Mouse (Mus musculus) left cerebral cortex, postnatal 14 days (tissue): Measurements from ENCODE around the gene Camk2d. TPM values are rescaled to one million over a fixed set of nuclear protein-coding genes. Genes with fewer than 3 reads are reported as not detected.

Experiments
- DNase-seq, 2 experiments: peaks; one replicate each; pipeline ENCODE4 v3.0.0; 2021 to 2022; ENCODE audit warnings: low spot score in 2 of 2, mixed read lengths in 1 of 2
- intact Hi-C: fragments of 180-260 bp; cut with DNase I; formaldehyde crosslinking; loops from one replicate; pipeline ENCODE4 v1.15.1; 2025
- long read RNA-seq, 2 experiments: library from polyadenylated mRNA; stranded (forward); transcript quantifications; one replicate each; pipeline ENCODE4 v2.0.0; 2021
- total RNA-seq, 2 experiments: library from RNA; stranded (reverse); gene quantifications; 2 replicates each; pipeline ENCODE4 v1.2.3; 2021

The Camk2d gene
- total RNA-seq = 100 to 1,000 TPM; 150 to 176 TPM
- long read RNA-seq, experiment 1, full-length matches to known transcripts = 71 of 121 reads
- long read RNA-seq, experiment 1, partial matches to known transcripts = 16 of 121 reads
- long read RNA-seq, experiment 1, other reads (novel, unspliced or antisense) = 34 of 121 reads
- long read RNA-seq, experiment 2, full-length matches to known transcripts = 78 of 135 reads
- long read RNA-seq, experiment 2, partial matches to known transcripts = 21 of 135 reads
- long read RNA-seq, experiment 2, other reads (novel, unspliced or antisense) = 36 of 135 reads

DNA sequence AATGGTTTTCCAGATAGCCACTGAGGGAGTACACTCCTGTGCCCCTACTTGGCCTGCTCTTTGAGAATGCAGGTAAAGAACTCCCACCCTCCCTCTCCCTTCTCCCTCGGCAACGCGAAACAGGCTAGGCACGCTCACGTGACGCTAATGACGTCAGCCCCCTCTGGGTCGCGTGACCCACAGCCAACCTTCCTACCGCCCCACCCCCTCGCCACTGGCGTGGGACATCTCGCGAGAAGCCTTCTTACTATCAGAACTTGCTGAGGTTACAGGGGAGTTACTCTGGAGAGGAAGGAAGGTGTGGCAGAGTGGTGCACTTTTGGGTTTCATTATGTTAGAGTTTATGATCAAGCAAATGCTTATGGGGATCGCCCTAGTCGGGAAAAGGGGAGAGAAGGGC, at the start of gene Camk2d:
TSS of gene Camk2d (plus strand) at position 217 of the 400 bp plus-strand sequence.
- peak; percentile 96 to 98 for DNase-seq
- intact Hi-C loops = loop anchor here (2.0 to 5.0 kb wide), 2 partner anchors 175 to 306 kb away; no protein-coding TSS in a partner anchor

DNA sequence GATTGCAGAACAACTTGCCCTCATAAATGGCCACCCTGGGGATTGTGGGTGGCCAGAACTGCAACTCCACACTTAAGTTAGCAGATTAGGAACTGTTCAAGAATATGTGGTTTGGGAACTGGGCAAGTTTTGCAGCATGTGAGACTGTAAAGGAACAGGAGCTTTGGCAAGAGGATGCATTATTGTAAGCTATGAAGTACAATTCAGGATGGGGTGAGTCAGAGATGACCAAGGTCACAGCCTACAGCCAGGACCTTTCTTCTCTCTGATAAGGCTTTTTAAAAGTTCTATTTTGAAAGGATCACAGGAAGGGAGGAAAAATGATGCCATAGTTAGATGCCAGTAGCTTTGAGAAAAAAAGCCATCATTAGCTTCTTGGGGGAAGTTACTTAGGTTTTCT, 48.2 kb upstream of the Camk2d start:
- intact Hi-C loops = no loop called here

DNA sequence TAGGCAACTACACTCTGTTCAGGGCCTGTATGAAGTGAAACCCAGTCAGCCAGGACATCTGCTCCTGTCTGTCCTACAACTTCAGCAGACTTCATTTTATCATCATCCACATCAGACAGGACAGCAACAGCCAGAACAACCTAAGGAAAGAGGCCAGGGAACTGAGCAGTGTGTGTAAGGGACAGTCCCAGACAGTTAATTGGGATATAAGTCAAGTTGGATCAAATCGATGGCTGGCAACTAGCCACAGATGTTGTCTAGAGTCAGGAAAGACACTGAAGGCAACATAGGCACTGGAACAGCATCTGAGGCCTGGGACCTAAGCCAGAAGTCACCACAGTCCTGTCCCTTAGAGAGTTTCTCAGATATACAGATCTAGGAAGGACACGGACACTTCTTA, 32.5 kb upstream of the Camk2d start:
- intact Hi-C loops = no loop called here
- no peak for DNase-seq

More for the DNA sequence above, 48.2 kb upstream of the Camk2d start:
- no peak for DNase-seq

DNA sequence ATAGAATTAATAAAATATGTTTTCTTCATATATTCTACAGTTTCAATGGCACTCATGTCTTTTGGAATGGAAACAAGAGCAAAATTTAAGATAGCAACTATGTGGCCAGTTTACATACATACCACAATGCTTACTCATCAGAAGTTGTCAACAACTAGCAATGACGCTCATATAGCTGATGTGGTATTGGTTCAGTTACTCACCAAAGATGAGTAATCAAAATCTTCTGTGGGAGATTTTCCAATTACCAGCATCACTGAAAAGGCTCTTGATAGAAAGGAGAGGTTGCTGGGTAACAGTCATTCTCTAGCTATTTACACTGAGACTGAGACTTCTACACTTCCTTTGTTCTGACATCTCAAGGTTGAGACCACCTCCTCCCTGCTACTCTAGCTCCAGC, 25.5 kb upstream of the Camk2d start:
- DNase-seq = no peak
- intact Hi-C loops = no loop called here

DNA sequence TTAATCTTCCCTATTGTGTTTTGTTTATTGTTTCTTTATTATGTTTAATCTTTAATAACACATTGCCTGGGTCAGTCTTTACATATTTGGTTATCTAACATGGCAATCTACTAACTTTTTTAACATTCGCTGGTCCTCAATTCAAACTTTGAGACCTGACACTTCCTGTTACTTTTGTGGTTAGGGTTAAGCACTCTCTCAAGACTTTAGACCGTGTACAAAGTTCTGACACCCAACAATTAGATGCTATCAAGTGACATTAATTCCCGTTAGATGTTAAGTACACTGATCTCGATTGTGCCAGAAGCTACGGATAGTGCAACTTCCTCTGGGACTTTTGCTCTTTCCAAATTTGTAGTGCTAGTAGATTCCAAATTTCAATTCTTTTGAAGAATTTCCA, 23.2 kb upstream of the Camk2d start:
- intact Hi-C loops = no loop called here
- DNase-seq = no peak

DNA sequence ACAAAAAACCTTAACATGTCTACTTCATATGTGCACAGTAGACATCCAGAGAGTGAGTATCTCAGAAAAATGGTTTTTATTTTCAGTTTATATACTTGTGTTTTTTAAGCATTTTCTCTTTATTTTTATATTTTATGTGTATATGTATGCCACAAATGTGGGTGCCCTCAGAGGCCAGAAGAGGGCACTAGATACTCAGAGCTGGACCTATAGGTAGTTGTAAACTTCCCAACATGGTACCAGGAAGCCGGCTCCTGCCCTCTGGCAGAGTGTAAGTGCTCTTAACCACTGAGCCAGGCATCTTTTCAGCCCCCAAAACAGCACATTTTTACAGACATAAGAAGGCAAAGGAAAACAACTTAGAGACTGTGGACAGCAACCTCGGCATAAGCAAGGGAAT, 20.2 kb upstream of the Camk2d start:
- intact Hi-C loops = no loop called here
- no peak for DNase-seq

DNA sequence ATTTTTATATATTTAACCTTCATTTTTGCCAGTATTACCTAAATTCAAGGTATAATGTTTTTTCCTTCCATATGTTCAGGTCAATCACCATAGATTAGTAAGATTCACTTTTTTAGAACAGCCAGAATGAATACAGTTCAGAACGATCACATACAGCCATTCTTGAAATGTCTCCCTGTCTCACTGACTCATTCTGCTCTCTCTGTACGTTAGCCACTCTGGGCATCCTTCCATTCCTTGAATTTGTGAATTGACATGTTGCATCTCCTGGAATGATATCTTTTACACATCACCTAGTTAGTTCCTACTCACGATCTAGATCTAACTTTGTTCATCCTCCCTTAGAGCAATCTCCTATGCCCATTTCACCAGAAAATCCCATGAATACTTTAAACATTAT, 10.0 kb upstream of the Camk2d start:
- DNase-seq = no peak
- intact Hi-C loops = no loop called here

DNA sequence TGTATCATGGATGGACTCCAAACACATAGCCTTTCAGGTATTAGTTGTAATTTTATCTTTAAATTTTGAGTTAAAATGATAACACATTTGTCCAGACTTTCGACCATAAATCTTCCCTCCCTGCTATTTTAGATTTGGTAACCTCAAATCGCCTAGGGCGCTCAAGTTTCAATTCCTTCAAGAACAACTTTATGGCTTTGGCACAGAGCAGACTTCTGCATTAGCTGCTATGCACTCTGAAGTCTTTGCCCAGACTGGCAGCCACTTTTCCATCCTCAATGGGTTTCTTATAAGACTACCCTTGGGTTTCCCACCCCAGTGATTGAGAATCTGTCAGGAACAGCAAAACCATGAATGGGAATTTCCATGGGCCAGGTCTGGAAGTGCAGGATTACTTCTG, 8.6 kb upstream of the Camk2d start:
- DNase-seq = no peak
- intact Hi-C loops = no loop called here

DNA sequence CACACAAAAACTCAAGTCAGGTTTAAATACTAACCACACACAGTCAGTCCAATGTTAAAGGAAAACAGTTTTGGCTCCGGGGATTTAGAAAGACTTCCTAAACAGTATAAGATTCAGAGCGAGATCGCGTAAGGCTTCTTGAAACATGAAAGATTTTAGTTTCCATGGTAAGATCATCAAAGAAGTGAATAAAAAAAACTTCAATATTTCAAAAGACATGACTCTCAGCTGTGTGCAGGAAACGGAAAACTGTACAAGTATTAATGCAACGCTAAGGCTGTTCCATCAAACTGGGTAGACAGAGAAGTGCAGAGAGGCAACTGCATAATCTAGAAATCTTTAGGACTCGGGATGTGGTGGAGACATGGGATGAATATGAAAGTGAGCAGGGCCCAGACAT, 6.5 kb upstream of the Camk2d start:
- no peak for DNase-seq
- intact Hi-C loops = no loop called here

DNA sequence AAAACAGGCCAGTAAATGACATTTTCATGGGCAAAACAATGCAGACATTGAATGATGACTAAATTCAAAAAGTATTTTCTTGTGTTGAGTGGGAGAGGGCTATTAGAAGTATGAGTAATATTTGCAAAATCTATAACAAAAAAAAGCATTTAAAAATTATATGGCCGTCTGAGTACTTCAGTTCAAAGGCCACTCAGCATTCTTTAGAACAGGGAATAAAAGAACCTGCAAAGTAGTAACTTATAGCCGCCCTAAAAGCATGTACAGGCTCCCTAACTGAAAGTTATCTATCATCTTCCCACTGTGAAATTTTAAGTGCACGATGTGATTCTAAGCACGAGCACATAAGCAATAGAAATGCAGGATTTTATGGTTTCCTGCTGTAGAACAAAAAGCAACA, 646 bp upstream of the Camk2d start:
- no peak for DNase-seq
- intact Hi-C loops = loop anchor here (5.0 kb wide), 1 partner anchor 307 kb away; no protein-coding TSS in a partner anchor

DNA sequence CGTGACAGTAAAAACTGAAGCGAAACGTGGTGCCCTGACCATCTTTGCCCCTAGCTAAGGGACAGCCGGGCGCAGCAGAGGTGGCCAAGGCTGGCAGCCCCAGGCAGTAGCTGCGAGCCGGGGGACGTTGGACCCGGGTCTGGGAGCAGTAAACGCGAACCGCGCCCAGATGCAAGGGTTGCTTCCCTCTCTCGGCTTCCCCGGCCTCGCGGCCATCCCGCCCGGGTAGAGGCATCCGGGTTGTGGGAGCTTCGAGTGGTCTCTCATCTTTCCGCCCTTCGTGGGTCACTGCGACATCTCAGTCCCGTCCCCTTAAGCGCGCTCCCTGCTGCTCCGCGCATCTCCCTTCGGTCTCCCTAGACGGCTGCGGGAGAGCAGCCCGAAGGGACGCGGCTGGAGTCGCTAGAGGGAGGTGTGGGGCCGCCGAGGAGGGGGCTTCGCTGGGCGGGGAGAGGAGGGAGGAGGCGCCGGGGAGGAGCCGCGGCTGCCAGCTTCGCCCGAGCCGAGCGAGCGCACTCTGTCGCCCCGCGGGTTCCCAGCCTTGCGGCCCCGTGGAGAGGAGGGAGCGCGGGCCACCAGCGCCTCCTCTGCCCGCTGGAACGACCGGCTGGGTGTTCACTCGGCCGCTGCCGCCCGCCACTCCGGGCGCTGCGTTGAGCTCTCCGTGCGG, 524 bp downstream of the Camk2d start:
- intact Hi-C loops = loop anchor here (2.0 to 5.0 kb wide), 2 partner anchors 174 to 306 kb away; no protein-coding TSS in a partner anchor
- peak; percentile 68 to 86 for DNase-seq

DNA sequence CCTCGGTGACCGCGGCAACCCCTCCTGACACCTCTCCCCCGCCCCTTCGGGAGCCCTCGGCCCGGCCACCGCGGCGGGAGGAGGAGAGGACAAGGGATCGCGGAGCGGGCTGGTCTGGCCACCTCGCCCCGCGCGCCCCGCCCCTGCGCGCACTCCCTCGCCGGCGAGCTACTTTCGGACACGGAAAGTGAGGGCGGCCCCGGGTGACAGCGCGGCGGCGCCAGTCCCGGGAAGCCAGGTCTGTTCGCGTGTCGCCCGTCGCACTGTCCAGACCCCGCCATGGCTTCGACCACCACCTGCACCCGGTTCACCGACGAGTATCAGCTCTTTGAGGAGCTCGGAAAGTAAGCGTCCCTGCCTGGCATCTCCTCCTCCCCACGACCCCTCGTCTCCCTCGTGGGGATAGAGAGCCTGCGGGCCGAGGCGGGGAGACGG, 1.1 kb downstream of the Camk2d start:
- intact Hi-C loops = loop anchor here (2.0 to 5.0 kb wide), 2 partner anchors 174 to 305 kb away; no protein-coding TSS in a partner anchor
- peak; percentile 55 to 65 for DNase-seq

DNA sequence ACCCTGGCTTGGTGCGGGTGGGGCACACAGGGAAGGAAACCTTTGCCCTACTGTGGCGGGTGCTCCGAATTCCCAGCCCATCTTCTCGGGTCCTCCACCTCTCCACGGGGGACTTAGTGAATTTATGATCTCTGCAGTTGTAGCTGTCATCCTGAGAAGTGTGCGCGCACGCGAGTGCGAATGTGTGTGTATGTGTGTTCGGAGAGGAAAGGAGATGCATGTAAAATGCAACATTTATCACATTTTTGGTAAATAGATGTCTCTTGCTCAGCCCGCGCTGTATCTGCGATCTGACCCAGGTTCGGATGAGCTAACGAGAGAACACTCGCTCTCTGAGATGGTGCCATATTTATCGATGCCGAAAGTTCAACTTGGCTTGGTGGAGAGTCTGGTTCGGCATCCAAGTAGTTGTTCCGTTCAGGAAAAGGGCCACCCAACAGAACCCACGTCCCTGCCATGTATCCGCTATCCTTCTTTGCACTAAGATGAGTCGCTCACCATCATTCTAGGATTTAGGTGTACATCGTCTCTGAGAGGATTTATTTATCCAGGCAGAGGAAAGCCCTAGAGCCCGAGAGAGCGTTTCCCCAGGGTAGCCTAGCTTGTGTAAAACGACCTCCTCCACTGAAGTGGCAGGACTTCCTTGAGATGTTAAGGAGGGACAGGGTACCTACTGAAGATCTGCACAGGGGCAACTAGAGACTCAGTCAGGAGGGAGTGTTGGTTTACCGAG, 1.7 kb downstream of the Camk2d start:
- intact Hi-C loops = loop anchor here (2.0 to 5.0 kb wide), 2 partner anchors 173 to 305 kb away; no protein-coding TSS in a partner anchor

DNA sequence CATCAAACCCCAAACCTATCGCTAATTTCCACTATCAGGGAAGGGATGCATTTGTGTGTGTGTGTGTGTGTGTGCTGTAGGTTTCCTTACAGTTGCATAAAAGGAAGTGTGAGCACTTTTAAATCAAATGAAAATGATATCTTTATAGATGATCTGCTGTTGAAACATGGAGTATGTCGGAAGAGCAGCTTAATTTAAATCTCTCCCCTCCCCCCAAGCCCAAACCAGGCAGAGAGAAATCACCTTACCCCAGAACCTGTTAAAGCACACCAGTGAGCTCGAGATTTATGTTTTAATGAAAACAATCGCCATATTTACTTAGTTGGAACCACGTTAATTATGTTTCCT, 2.2 kb downstream of the Camk2d start:
- no peak for DNase-seq
- intact Hi-C loops = loop anchor here (5.0 kb wide), 1 partner anchor 304 kb away; no protein-coding TSS in a partner anchor

More for the DNA sequence above, 1.7 kb downstream of the Camk2d start:
- DNase-seq = peak in 1 of 2 experiments; percentile 27

DNA sequence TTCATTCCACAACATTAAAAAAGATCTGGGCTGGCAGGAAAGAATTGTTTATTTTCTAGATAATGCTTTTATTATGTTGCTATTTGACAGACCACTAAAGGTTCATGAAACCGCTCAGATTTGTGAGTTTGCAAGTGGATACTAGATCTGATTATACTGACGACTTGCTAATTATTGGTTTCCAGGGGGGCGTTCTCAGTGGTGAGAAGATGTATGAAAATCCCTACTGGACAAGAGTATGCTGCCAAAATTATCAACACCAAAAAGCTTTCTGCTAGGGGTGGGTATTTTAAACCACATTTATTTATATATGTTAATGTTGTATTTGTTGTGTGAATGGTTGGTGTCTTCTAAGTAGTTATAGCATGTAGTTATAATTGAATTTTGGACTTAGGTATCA, 2.8 kb downstream of the Camk2d start:
- DNase-seq = no peak
- intact Hi-C loops = loop anchor here (5.0 kb wide), 1 partner anchor 303 kb away; no protein-coding TSS in a partner anchor

DNA sequence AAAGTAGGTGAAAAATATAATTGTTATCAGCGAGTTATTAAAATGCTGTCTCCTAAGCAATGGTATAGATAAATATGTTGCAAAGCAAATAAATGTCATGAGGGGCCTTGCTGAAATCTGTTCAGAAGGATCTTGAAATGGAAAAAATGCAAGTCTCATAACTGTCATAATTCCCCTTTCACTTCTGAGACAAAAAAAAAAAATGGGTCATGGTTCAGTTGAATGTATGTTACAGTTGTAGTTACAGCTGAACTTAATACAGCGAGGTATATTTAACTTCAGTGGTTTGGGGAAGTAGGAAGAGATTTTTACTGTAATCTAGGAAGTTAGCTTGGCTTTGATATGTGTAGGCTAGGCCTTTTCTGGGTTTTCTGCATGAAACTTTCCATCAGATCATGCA, 3.2 kb downstream of the Camk2d start:
- DNase-seq = no peak
- intact Hi-C loops = loop anchor here (5.0 kb wide), 1 partner anchor 303 kb away; no protein-coding TSS in a partner anchor

DNA sequence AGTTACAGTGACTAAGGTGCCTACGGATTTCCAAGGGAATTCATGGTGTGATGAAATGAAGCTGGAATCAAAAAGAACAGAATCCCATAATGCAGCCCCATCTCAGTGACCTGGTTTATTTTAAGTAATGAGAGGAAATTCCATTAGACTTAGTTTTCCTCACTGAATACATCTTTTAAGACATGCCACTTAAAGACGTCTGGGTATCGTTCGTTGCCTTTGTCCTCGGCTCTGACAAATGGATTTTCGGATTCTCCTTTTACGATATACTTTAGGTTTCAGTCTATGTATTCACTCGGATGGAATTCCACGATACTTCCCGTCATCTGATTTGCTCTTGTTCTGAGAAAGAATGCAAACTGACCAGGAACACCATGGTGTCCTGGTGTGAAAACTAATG, 3.8 kb downstream of the Camk2d start:
- intact Hi-C loops = loop anchor here (5.0 kb wide), 1 partner anchor 302 kb away; no protein-coding TSS in a partner anchor

DNA sequence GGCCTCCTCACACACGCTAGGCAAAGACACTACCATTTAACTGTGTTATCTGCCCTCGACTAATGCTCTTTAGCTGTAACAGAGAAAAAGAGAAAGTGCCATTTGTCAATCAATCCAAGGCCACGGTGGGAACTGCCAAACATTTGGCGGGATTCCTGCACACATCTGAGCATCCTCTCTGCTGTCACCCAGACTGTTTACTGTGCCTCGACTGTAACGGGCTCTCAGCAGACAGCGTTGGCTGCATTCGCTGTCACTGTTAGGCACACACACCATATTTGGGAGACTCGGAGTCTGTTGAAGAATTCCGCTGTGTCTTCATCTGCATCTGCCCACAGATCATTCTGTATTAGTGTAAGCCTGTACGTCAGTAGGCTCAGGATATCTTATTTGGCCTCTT, 6.7 kb downstream of the Camk2d start:
- no peak for DNase-seq
- intact Hi-C loops = no loop called here

More for the DNA sequence above, 3.8 kb downstream of the Camk2d start:
- DNase-seq = no peak

DNA sequence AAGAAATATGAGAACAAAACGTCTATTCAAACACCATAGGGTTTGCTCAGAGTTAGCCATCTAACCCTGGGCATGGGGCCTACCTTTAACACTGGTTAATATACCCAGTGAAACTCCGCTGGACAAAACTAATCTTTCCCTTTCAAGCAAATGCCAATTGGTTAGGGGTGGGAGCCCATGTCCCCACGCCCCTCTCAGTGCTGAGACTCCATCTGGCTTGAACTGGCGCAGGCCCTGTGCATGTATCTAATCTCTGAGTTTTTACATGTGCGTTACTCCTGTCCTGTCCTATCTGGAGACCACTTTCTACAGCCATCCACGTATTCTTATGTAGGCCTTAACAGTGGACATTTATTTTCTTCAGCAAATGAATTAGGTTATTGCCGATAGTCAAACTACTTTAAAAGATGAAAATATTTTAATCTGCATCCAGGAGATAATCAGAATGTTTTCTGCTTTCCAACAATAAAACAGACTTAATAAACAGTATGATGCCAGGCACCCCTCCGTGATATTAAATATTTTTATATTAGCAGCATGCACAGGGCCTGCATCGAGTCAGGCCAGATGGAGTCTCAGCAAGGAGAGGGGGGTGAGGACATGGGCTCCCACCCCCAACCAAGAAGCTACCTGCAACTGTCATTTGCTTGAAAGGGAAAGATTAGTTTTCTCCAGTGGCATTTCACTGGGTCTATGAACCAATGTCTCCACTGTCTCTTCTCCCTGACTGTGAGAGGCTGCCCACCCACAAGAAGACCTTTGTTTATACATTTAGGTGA, 8.7 kb downstream of the Camk2d start:
- intact Hi-C loops = no loop called here
- no peak for DNase-seq
